Mouse (Mus musculus) T-cell, adult 66 days (primary cell): ENCODE results near the gene Scrg1. TPM values are rescaled to one million over a fixed set of nuclear protein-coding genes. Genes with fewer than 3 reads are reported as not detected.

ENCODE experiments used
- total RNA-seq, 2 experiments: library from RNA; stranded (reverse); gene quantifications; 3 replicates in 1 of 2; 4 replicates in 1 of 2; pipeline ENCODE4 v1.2.4; 2023

Gene Scrg1
- total RNA-seq: not detected

DNA sequence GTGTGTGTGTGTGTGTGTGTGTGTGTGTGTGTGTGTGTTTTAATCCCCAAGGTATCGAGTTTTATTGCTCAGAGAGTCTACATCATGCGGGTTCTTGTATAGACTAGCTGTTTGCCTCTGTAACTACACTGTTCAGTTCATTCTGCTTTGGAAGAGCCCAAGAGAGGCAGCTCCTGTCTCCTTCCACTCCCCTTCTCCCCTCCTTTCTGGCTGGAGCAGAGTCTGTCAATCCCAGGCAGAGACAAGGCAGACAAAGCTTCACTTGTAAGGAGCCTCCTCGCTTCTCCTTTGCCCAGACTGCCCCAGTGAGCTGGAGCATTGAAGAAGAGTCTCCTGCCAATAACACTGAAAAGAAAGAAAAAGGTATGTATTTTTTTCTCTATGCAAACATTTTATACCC is at the start of gene Scrg1:
Gene Scrg1, plus strand, starts transcription at position 159 of the 400 bp plus-strand sequence.

DNA sequence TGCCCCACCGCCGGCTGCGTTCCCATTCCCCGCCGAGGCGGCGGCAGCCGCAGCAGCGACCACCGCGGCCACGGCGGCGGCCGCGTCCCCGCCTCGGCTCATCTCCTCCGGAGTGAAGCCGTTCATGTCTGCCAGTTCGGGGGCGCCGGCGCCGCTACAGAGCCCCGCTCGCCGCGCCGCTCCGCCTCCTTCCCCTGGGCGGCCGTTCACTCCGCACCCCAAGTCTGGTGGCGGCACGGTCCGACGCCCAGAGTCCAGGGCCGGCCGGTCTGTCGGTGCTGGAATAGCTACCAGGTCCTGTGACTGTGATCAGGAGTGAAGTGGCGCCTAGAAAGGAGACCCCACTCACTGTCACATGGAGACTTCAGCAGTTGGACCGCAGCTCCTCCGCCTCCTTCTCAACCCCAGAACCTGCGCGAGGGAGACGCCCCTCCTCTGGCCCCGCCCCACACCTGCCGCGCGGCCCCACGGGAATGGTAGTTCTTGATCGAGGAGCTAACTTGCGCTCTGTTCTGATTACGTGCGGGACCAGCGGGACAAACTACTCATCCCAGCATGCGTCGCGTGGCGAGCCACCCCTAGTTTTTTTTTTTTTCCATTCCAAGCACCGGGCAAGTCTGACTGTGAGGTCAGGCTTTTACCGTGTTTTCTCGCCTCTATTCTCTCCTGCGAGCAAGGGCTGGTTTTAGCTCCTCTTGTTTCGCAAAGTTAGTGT is 31.9 kb downstream of the Scrg1 start, which contains the start of gene Sap30:
Gene Sap30, minus strand, starts transcription at position 420 of the 715 bp plus-strand sequence.

DNA sequence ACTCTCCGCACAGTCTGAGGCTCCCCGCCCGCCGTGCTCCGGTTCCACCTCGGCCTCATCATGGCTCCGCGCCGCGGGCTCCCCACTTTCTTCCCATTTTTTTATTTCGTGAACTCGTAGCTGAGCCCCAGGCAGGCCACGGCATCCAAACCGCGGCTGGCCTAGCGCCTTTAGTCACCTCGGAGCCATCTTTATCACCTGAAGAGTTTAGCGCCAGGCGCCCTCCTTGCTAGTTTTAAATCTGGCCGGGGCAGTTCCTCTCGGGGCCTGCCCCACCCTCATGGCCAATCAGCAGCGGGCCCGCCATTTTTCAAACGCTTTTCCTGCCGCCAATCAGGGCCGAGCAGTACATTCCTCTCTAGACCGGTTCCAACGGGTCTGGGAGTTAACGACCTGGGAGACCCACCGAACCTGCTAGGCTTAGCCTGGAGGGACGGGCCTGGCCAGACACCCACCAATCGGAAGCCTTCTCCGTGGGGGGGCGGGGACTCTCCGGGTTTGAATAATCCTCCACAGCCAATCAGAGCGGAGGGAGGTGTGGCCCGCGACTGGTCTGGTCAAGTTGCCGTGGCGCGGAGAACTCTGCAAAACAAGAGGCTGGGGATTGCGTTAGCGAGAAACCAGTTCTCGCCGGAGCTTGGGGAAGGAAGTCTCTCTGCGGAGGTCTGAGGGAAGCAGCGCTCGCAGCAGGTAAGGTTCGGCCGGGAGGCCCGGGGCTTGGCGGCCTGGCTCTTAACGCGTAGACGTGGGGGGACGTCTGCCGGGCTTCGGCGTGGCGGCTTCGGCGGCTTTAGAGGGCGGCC is 55.8 kb downstream of the Scrg1 start, which contains the start of gene Hmgb2:
Gene Hmgb2, plus strand, starts transcription at position 592 of the 803 bp plus-strand sequence.

Other genes with a start within 250 kb of the Scrg1 start
- not detected for gene Hand2, start 134.9 kb upstream of the Scrg1 start, total RNA-seq
- 1 to 10 TPM; 6.4 to 8.1 TPM for gene Sap30, start 31.9 kb downstream of the Scrg1 start, total RNA-seq
- 100 to 1,000 TPM; 163 to 257 TPM for gene Hmgb2, start 56.0 kb downstream of the Scrg1 start, total RNA-seq
- 10 to 100 TPM; 42.7 to 43.5 TPM for gene Galnt7, start 197.1 kb downstream of the Scrg1 start, total RNA-seq